Mouse (Mus musculus) bone marrow, adult 2 months (tissue): ENCODE results near the gene Yif1a.

Source experiments
- CTCF ChIP-seq: fragments of 200-500 bp; IDR thresholded peaks from 2 replicates; pipeline ENCODE4 v1.5.1; 2011; ENCODE audit warnings: low read length, control low read depth; ENCODE audit not compliant: control insufficient read depth, insufficient read depth
- POLR2A ChIP-seq: fragments of 200-500 bp; IDR thresholded peaks from 2 replicates; pipeline ENCODE4 v1.6.1; 2011; ENCODE audit warnings: low read depth, mild to moderate bottlenecking, control low read depth, low read length, borderline replicate concordance; ENCODE audit not compliant: control insufficient read depth

GRCm38 (mm10) chr19:5068570-5069234, 19.6 kb upstream of the Yif1a start:
- TF ChIP-seq CTCF (no peak), POLR2A (no peak)
